Mouse (Mus musculus) liver, adult 10 weeks (tissue): Measurements from ENCODE around the gene Smc2. TPM values are rescaled to one million over a fixed set of nuclear protein-coding genes. Genes with fewer than 3 reads are reported as not detected.

Experiments used
- polyA plus RNA-seq: library from polyadenylated mRNA; stranded (reverse); fragments of 350-450 nt; fragmentation: Illumina TruSeq; extraction: RNeasy Lipid Tissue Mini Kit (QIAGEN cat#74804); gene quantifications from one replicate; pipeline ENCODE4 v1.2.3, GENCODE M21; 2014; ENCODE audit warnings: low read depth, low replicate concordance

Smc2 gene
- polyA plus RNA-seq: 3.1 TPM

GRCm38 (mm10) chr4:52438886-52439664 lies at the start of gene Smc2:
TSS of gene Smc2 (plus strand) at chr4:52439243.

GRCm38 (mm10) chr4:52497144-52497543 lies 58.1 kb downstream of the Smc2 start, which contains the start of gene Vma21-ps:
TSS of gene Vma21-ps (minus strand) at chr4:52497244.

Other genes starting within 250 kb of the Smc2 start
- not detected for gene Vma21-ps, start 58.0 kb downstream of the Smc2 start, polyA plus RNA-seq
- not detected for gene Toporsl, start 157.0 kb downstream of the Smc2 start, polyA plus RNA-seq